Mouse (Mus musculus): ENCODE data around the gene Olfr323.

Olfr323 gene

GRCm38 (mm10) chr11:58597837-58598236 lies 32.5 kb downstream of the Olfr323 start:
- 92% methylated on average over 13 of the region's 13 CpGs for WGBS

GRCm38 (mm10) chr11:58594814-58595213 lies 35.5 kb downstream of the Olfr323 start, which contains the start of gene Olfr324:
TSS of gene Olfr324 (plus strand) at chr11:58595114.
- 86% methylated on average over 6 of the region's 6 CpGs for WGBS

GRCm38 (mm10) chr11:58588620-58589250 lies 41.6 kb downstream of the Olfr323 start:
- 55% methylated on average over 3 of the region's 3 CpGs for WGBS

GRCm38 (mm10) chr11:58587898-58588348 lies 42.4 kb downstream of the Olfr323 start:
- WGBS, result 76% methylated on average over 7 of the region's 7 CpGs

GRCm38 (mm10) chr11:58578636-58579035 lies 51.7 kb downstream of the Olfr323 start:
- WGBS, result 20% methylated on average over 8 of the region's 8 CpGs

GRCm38 (mm10) chr11:58577430-58577829 lies 52.9 kb downstream of the Olfr323 start, which contains the start of gene Olfr325:
TSS of gene Olfr325 (plus strand) at chr11:58577730.
- WGBS, result 64% methylated on average over 1 of the region's 1 CpGs

All from cerebral cortex, adult 2 months (tissue).